In the genomic region with DNA sequence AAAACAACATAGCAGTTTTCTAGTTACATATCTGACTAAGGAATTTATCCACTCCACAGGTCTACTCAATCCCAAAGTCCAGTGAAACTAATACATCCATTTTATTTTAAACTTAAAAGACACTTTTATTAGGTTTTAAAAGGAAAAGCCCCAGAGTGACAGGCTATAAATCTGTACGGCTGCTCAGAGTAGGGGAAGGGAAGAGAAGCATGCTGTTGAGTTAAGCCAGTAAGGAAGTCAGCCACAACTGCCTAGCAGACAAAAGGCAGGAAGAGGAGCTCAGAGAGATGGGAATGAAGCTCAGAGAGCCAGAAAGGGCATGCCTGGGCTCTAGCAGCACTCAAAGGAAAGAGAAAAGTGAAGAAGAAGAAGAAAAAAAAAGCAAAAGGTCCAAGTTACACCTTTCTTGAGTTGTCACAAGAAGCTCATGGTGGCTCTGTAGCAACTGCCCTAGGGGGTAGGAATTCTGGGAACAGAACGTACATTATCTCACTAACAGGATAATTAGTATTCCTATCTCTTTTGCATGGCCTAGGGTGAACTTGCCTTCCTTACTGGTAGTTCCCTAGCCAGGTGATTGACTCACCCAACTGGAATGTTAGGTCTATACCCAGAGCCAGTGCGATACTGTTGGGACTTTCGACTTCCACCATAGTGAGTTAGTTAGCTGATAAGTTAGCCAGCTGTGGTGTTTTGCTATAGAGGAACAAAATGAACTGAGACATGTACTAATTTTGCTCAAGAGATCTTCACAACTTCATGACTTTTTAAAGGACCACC, we compare ENCODE assay signal across 30 mouse cellular contexts. TPM values are rescaled to one million over a fixed set of nuclear protein-coding genes. Genes with fewer than 3 reads are reported as not detected.
DNase-seq lines count a peak whose midpoint lies in the region; ATAC-seq and TF ChIP-seq lines count a peak whose summit lies in the region.
"Had no signal": no experiment of that assay in that cellular context is flagged by ENCODE, and none has a peak within 500 bp of the region (broad histone marks: within the 10 kb centered on the region; RNA-seq: fewer than 3 reads in every experiment).

No protein-coding gene starts in this region.

- no peaks in the 10 kb centered on the region for H3K27me3 ChIP-seq in heart, adult 2 months (ENCODE audit: control insufficient read depth, insufficient read depth, low read length)
- H3K27me3 ChIP-seq in heart, embryonic 11.5 days (ENCODE audit: control insufficient read depth, insufficient read depth, low read length) = no peaks in the 10 kb centered on the region
- H3K27me3 ChIP-seq in kidney, postnatal 0 days (ENCODE audit: insufficient read depth, low read length) = no peaks in the 10 kb centered on the region
- no peaks in the 10 kb centered on the region for H3K27me3 ChIP-seq in limb, embryonic 13.5 days
- no peaks in the 10 kb centered on the region for H3K27me3 ChIP-seq in stomach, postnatal 0 days (ENCODE audit: control insufficient read depth, insufficient read depth, low read length)
- H3K27me3 ChIP-seq: forebrain, embryonic 13.5 days; heart, embryonic 13.5 days; lung, embryonic 15.5 days; midbrain, embryonic 15.5 days; neural tube, embryonic 12.5 days; Patski had no signal

- no peak for TF ChIP-seq EP300 in heart, adult 2 months (IDR thresholded peaks at IDR 0.05; ENCODE audit: insufficient read depth, low read depth, low read length)
- TF ChIP-seq EP300 in stomach, postnatal 0 days (optimal IDR thresholded peaks at IDR 0.05) = no peak

- DNase-seq in heart, adult 2 months = no peak
- peak; percentile 69 for DNase-seq in kidney, postnatal 0 days (ENCODE audit: low spot score)
- no peak for DNase-seq in kidney, adult 9 months
- DNase-seq in stomach, postnatal 0 days (ENCODE audit: low spot score) = no peak
- DNase-seq in adipocyte (ENCODE audit: low spot score) = no peak
- DNase-seq: adrenal gland, postnatal 14 days; cerebellum, adult 11 months; cerebellum, adult 9-10 months; cerebellum, postnatal 36 days; gastrocnemius, postnatal 14 days; heart, postnatal 14 days; kidney, postnatal 25 days; liver; right cerebral cortex, postnatal 14 days; thymus, adult 2 months; thymus, postnatal 4 days had no signal

- ATAC-seq in heart, embryonic 11.5 days (replicated peaks; ENCODE audit: insufficient number of reproducible peaks, low FRiP score, low TSS enrichment) = no peak
- ATAC-seq in kidney, postnatal 0 days (replicated peaks; ENCODE audit: low FRiP score, low read depth) = no peak
- peak; percentile 28; the same call in 1 of the 2 replicates for ATAC-seq in limb, embryonic 13.5 days (ENCODE audit: low FRiP score, low read depth)
- ATAC-seq in stomach, postnatal 0 days (ENCODE audit: low FRiP score, low TSS enrichment) = peak; percentile 84
- ATAC-seq: forebrain, embryonic 13.5 days; hindbrain, embryonic 16.5 days; midbrain, embryonic 15.5 days; Patski had no signal

- TF ChIP-seq CTCF in heart, adult 2 months (IDR thresholded peaks at IDR 0.05) = no peak
- TF ChIP-seq CTCF in kidney, postnatal 0 days (IDR thresholded peaks at IDR 0.05; ENCODE audit: low read depth) = no peak
- no peak for TF ChIP-seq CTCF in stomach, postnatal 0 days (IDR thresholded peaks at IDR 0.05; ENCODE audit: low read depth)

- no peak overlapping the region for H3K4me3 ChIP-seq in heart, adult 2 months
- H3K4me3 ChIP-seq in heart, embryonic 11.5 days (ENCODE audit: low read depth, low read length) = no peak overlapping the region
- no peak overlapping the region for H3K4me3 ChIP-seq in kidney, postnatal 0 days (replicated peaks; ENCODE audit: low read depth, low read length)
- no peak overlapping the region for H3K4me3 ChIP-seq in limb, embryonic 13.5 days
- no peak overlapping the region for H3K4me3 ChIP-seq in stomach, postnatal 0 days (ENCODE audit: low read depth, low read length)
- H3K4me3 ChIP-seq: forebrain, embryonic 13.5 days; heart, embryonic 13.5 days; layer of hippocampus, adult 2 months; left cerebral cortex, adult 2 months; lung, embryonic 15.5 days; midbrain, embryonic 10.5 days; midbrain, embryonic 15.5 days; neural tube, embryonic 12.5 days had no signal

- H3K9ac ChIP-seq in heart, adult 2 months (ENCODE audit: low read depth, low read length) = no peak overlapping the region
- H3K9ac ChIP-seq in heart, embryonic 11.5 days (ENCODE audit: low read depth, low read length) = no peak overlapping the region
- no peak overlapping the region for H3K9ac ChIP-seq in kidney, postnatal 0 days (ENCODE audit: low read depth, low read length)
- H3K9ac ChIP-seq in limb, embryonic 13.5 days = no peak overlapping the region
- H3K9ac ChIP-seq in stomach, postnatal 0 days (ENCODE audit: low read length) = no peak overlapping the region
- H3K9ac ChIP-seq: forebrain, embryonic 13.5 days; heart, embryonic 13.5 days; liver, embryonic 14.5 days; lung, embryonic 15.5 days; midbrain, embryonic 15.5 days; neural tube, embryonic 12.5 days had no signal

- H3K79me2 ChIP-seq in heart, adult 2 months (replicated peaks; ENCODE audit: control insufficient read depth, insufficient read depth, low read length) = no peaks in the 10 kb centered on the region

- H3K9me3 ChIP-seq in heart, embryonic 11.5 days (replicated peaks; ENCODE audit: control insufficient read depth, low read length) = no peaks in the 10 kb centered on the region
- no peaks in the 10 kb centered on the region for H3K9me3 ChIP-seq in kidney, postnatal 0 days (replicated peaks; ENCODE audit: low read length)
- H3K9me3 ChIP-seq in limb, embryonic 13.5 days = no peaks in the 10 kb centered on the region
- H3K9me3 ChIP-seq in stomach, postnatal 0 days (ENCODE audit: control insufficient read depth, low read length) = no peaks in the 10 kb centered on the region
- H3K9me3 ChIP-seq: forebrain, embryonic 13.5 days; heart, embryonic 13.5 days; lung, embryonic 15.5 days; midbrain, embryonic 10.5 days; midbrain, embryonic 15.5 days; neural tube, embryonic 12.5 days had no signal

- peaks cover 4% of the 10 kb centered on the region for H3K4me1 ChIP-seq in heart, adult 2 months (ENCODE audit: control insufficient read depth, insufficient read depth, low read length)
- H3K4me1 ChIP-seq in heart, embryonic 11.5 days (ENCODE audit: control insufficient read depth, insufficient read depth, low read length) = peaks cover 11% of the 10 kb centered on the region
- H3K4me1 ChIP-seq in kidney, postnatal 0 days (replicated peaks; ENCODE audit: insufficient read depth, low read length) = peaks cover 9% of the 10 kb centered on the region
- H3K4me1 ChIP-seq in limb, embryonic 13.5 days = peaks cover 9% of the 10 kb centered on the region
- no peaks in the 10 kb centered on the region for H3K4me1 ChIP-seq in stomach, postnatal 0 days (replicated peaks; ENCODE audit: control insufficient read depth, insufficient read depth)
- H3K4me1 ChIP-seq: forebrain, embryonic 13.5 days; midbrain, embryonic 10.5 days; midbrain, embryonic 15.5 days; neural tube, embryonic 12.5 days had no signal

- 39% methylated on average over 4 of the region's 4 CpGs for WGBS in heart, adult 2 months
- 55% methylated on average over 4 of the region's 4 CpGs for WGBS in heart, embryonic 11.5 days (ENCODE audit: insufficient replicate concordance)
- WGBS in kidney, postnatal 0 days = 55% methylated on average over 4 of the region's 4 CpGs
- WGBS in limb, embryonic 13.5 days = 55% methylated on average over 4 of the region's 4 CpGs
- WGBS in stomach, postnatal 0 days = 44% methylated on average over 4 of the region's 4 CpGs

- H3K36me3 ChIP-seq in heart, adult 2 months (ENCODE audit: control insufficient read depth, insufficient read depth, low read length) = peaks cover 2% of the 10 kb centered on the region; the same call in 1 of the 2 replicates
- H3K36me3 ChIP-seq in heart, embryonic 11.5 days (ENCODE audit: control insufficient read depth, insufficient read depth, low read length) = no peaks in the 10 kb centered on the region
- H3K36me3 ChIP-seq in kidney, postnatal 0 days (ENCODE audit: insufficient read depth, low read length) = no peaks in the 10 kb centered on the region
- H3K36me3 ChIP-seq in limb, embryonic 13.5 days = no peaks in the 10 kb centered on the region
- H3K36me3 ChIP-seq in stomach, postnatal 0 days (ENCODE audit: control insufficient read depth, insufficient read depth, low read length) = no peaks in the 10 kb centered on the region
- H3K36me3 ChIP-seq: G1E; heart, embryonic 13.5 days; lung, embryonic 15.5 days; midbrain, embryonic 10.5 days; midbrain, embryonic 15.5 days; neural tube, embryonic 12.5 days had no signal

- no peak for TF ChIP-seq POLR2A in heart, adult 2 months (IDR thresholded peaks at IDR 0.05; ENCODE audit: insufficient read depth, low read depth, low read length)

- intact Hi-C loops in heart, adult 2 months (cut with DNase I) = no loop called here

- H3K4me2 ChIP-seq in heart, embryonic 11.5 days = no peak overlapping the region
- H3K4me2 ChIP-seq in kidney, postnatal 0 days (ENCODE audit: low read length) = no peak overlapping the region
- no peak overlapping the region for H3K4me2 ChIP-seq in limb, embryonic 13.5 days (replicated peaks)
- H3K4me2 ChIP-seq in stomach, postnatal 0 days (replicated peaks; ENCODE audit: low read depth) = no peak overlapping the region
- H3K4me2 ChIP-seq: forebrain, embryonic 13.5 days; heart, embryonic 13.5 days; lung, embryonic 15.5 days; midbrain, embryonic 15.5 days; neural tube, embryonic 12.5 days had no signal

- H3K27ac ChIP-seq in heart, adult 2 months = 0 out of 2 replicates have a peak overlapping the region, but pooled peaks have one; percentile 5
- no peak overlapping the region for H3K27ac ChIP-seq in heart, embryonic 11.5 days (ENCODE audit: low read depth, low read length)
- no peak overlapping the region for H3K27ac ChIP-seq in kidney, postnatal 0 days
- H3K27ac ChIP-seq in limb, embryonic 13.5 days = no peak overlapping the region
- H3K27ac ChIP-seq in stomach, postnatal 0 days (replicated peaks) = no peak overlapping the region
- H3K27ac ChIP-seq: forebrain, embryonic 13.5 days; heart, embryonic 13.5 days; layer of hippocampus, adult 2 months; left cerebral cortex, adult 2 months; liver, embryonic 14.5 days; lung, embryonic 15.5 days; midbrain, embryonic 10.5 days; midbrain, embryonic 15.5 days; neural tube, embryonic 12.5 days had no signal

RNA-seq across cellular contexts. Expression of gene Nck2, which starts 21.2 kb away (rescaled TPM):
- total RNA-seq in heart, adult 2 months (2021) = 10 to 100 TPM; 11.9 to 15.3 TPM
- 11.7 and 12.9 TPM in 2 replicates for polyA plus RNA-seq in heart, adult 2 months (2012; rRNA removed)
- polyA plus RNA-seq in heart, embryonic 11.5 days (2014; fragmentation: Nextera tagmentation; extraction: Ambion mirVana) = 24.6 and 26.7 TPM in 2 replicates
- 41.8 and 43.0 TPM in 2 replicates for polyA plus RNA-seq in kidney, postnatal 0 days (2015; fragmentation: Nextera tagmentation; extraction: Ambion mirVana)
- 45.3 and 48.5 TPM in 2 replicates for polyA plus RNA-seq in limb, embryonic 13.5 days (2015; fragmentation: Nextera tagmentation; extraction: Ambion mirVana)
- 41.4 and 41.7 TPM in 2 replicates for polyA plus RNA-seq in stomach, postnatal 0 days (2015; fragmentation: Nextera tagmentation; extraction: Ambion mirVana)

Comparison
In these comparisons a context has a peak if more than half of its experiments do, and no peak if none do; other contexts are left out.
1. ATAC-seq: peak in limb, embryonic 13.5 days (single experiment) and stomach, postnatal 0 days (single experiment); none in heart, embryonic 11.5 days (single experiment) and kidney, postnatal 0 days (single experiment).